Mouse (Mus musculus) adipocyte (in vitro differentiated cells): ENCODE results near the gene Olfr1014.
A peak's percentile ranks its signal among the peaks of the same experiment; 100 is the strongest.

Experiments
- DNase-seq: peaks from one replicate; pipeline ENCODE4 v3.0.0-alpha.2; 2016; ENCODE audit warnings: low spot score

Gene Olfr1014

GRCm38 (mm10) chr2:85772413-85772812, at the start of gene Olfr1014:
Olfr1014 (plus strand) TSS chr2:85772713.
- no peak for DNase-seq

GRCm38 (mm10) chr2:85725793-85726192, 46.7 kb upstream of the Olfr1014 start:
- DNase-seq: peak; percentile 45

- no peak for DNase-seq
Observed at GRCm38 (mm10) chr2:85753822-85754221, 18.7 kb upstream of the Olfr1014 start.

- DNase-seq: no peak
Observed at GRCm38 (mm10) chr2:85762666-85763065, 9.8 kb upstream of the Olfr1014 start, which contains the start of gene Olfr1012. Olfr1012 (minus strand) TSS chr2:85762766.

GRCm38 (mm10) chr2:85766798-85767197, 5.7 kb upstream of the Olfr1014 start, which contains the start of gene Olfr1013:
Olfr1013 (plus strand) TSS chr2:85767098.
- no peak for DNase-seq

GRCm38 (mm10) chr2:85781717-85782116, 9.2 kb downstream of the Olfr1014 start, which contains the start of gene Olfr1015:
Olfr1015 (plus strand) TSS chr2:85782017.
- no peak for DNase-seq

- DNase-seq: no peak
Observed at GRCm38 (mm10) chr2:85792331-85792730, 19.8 kb downstream of the Olfr1014 start.

- no peak for DNase-seq
Observed at GRCm38 (mm10) chr2:85802444-85802843, 29.9 kb downstream of the Olfr1014 start, which contains the start of gene Olfr1016. Olfr1016 (minus strand) TSS chr2:85802544.

GRCm38 (mm10) chr2:85804501-85804900, 32.0 kb downstream of the Olfr1014 start:
- DNase-seq: no peak

- no peak for DNase-seq
Observed at GRCm38 (mm10) chr2:85818179-85818578, 45.7 kb downstream of the Olfr1014 start, which contains the start of gene Olfr1018. Olfr1018 (plus strand) TSS chr2:85818479.
